Mouse (Mus musculus): ENCODE data around the gene Mpzl1.
A peak's percentile ranks its signal among the peaks of the same experiment; 100 is the strongest.

Gene Mpzl1

GRCm38 (mm10) chr1:165579332-165579731 lies 55.0 kb downstream of the Mpzl1 start:
- peak; percentile 35 for DNase-seq (ENCODE audit: low spot score)

- DNase-seq (ENCODE audit: low spot score): no peak
Observed at GRCm38 (mm10) chr1:165576459-165577112, 57.8 kb downstream of the Mpzl1 start.

- DNase-seq (ENCODE audit: low spot score): no peak
Observed at GRCm38 (mm10) chr1:165576005-165576404, 58.3 kb downstream of the Mpzl1 start.

GRCm38 (mm10) chr1:165567466-165567865 lies 66.9 kb downstream of the Mpzl1 start:
- no peak for DNase-seq (ENCODE audit: low spot score)

GRCm38 (mm10) chr1:165565283-165565682 lies 69.1 kb downstream of the Mpzl1 start:
- no peak for DNase-seq (ENCODE audit: low spot score)

- DNase-seq (ENCODE audit: low spot score): no peak
Observed at GRCm38 (mm10) chr1:165559073-165559472, 75.3 kb downstream of the Mpzl1 start.

GRCm38 (mm10) chr1:165556711-165557110 lies 77.6 kb downstream of the Mpzl1 start:
- no peak for DNase-seq (ENCODE audit: low spot score)

All from embryo, embryonic 10 days (tissue).